ENCODE assay signal across 20 mouse cellular contexts in genomic region chr3:30511796-30512195, GRCm38 (mm10). TPM values are rescaled to one million over a fixed set of nuclear protein-coding genes. Genes with fewer than 3 reads are reported as not detected.
A peak's percentile ranks its signal among the peaks of the same experiment; 100 is the strongest.
DNase-seq lines count a peak whose midpoint lies in the region; ATAC-seq and TF ChIP-seq lines count a peak whose summit lies in the region.
"Had no signal": no experiment of that assay in that cellular context is flagged by ENCODE, and none has a peak within 500 bp of the region (broad histone marks: within the 10 kb centered on the region; RNA-seq: fewer than 3 reads in every experiment).

No protein-coding gene starts in this region.

- DNase-seq in forebrain, postnatal 0 days, result peak; percentile 5
- DNase-seq in lung, embryonic 14.5 days, result no peak
- DNase-seq in lung, postnatal 36 days, result no peak
- peak; percentile 11 for DNase-seq in brain, embryonic 14.5 days (ENCODE audit: low read depth)
- no peak for DNase-seq in heart, postnatal 10 days
- DNase-seq: adrenal gland, postnatal 14 days; cerebellum, adult 11 months; embryo, embryonic 11 days; gastrocnemius, postnatal 25 days; heart, adult 2 months; heart, postnatal 4 days; liver, postnatal 0 days had no signal

- no peak overlapping the region for H3K4me2 ChIP-seq in forebrain, postnatal 0 days (ENCODE audit: low read depth)
- H3K4me2 ChIP-seq in forebrain, embryonic 12.5 days, result no peak overlapping the region
- peak overlapping the region; percentile 78; the same call in 1 of the 2 replicates for H3K4me2 ChIP-seq in lung, embryonic 14.5 days
- H3K4me2 ChIP-seq in limb, embryonic 12.5 days, result peak overlapping the region; percentile 81
- H3K4me2 ChIP-seq: forebrain, embryonic 15.5 days; neural tube, embryonic 13.5 days had no signal

- WGBS in forebrain, postnatal 0 days, result 15% methylated on average over 7 of the region's 7 CpGs
- WGBS in forebrain, embryonic 12.5 days, result 10% methylated on average over 7 of the region's 7 CpGs
- 21% methylated on average over 7 of the region's 7 CpGs for WGBS in lung, embryonic 14.5 days
- WGBS in limb, embryonic 12.5 days, result 8% methylated on average over 7 of the region's 7 CpGs

- H3K27me3 ChIP-seq in forebrain, postnatal 0 days (ENCODE audit: insufficient read depth, low read length), result peaks cover 74% of the 10 kb centered on the region
- peaks cover 79% of the 10 kb centered on the region for H3K27me3 ChIP-seq in forebrain, embryonic 12.5 days
- H3K27me3 ChIP-seq in lung, embryonic 14.5 days (ENCODE audit: insufficient read depth, low read length), result peaks cover 57% of the 10 kb centered on the region
- no peaks in the 10 kb centered on the region; the same call in 1 of the 2 replicates for H3K27me3 ChIP-seq in limb, embryonic 12.5 days

- no peaks in the 10 kb centered on the region for H3K9me3 ChIP-seq in forebrain, postnatal 0 days (ENCODE audit: low read length)
- no peaks in the 10 kb centered on the region for H3K9me3 ChIP-seq in forebrain, embryonic 12.5 days
- no peaks in the 10 kb centered on the region for H3K9me3 ChIP-seq in lung, embryonic 14.5 days (ENCODE audit: low read depth, low read length)
- H3K9me3 ChIP-seq in limb, embryonic 12.5 days, result no peaks in the 10 kb centered on the region
- H3K9me3 ChIP-seq: forebrain, embryonic 15.5 days; kidney, embryonic 15.5 days; neural tube, embryonic 13.5 days had no signal

- intact Hi-C loops in heart, postnatal 10 days (cut with DNase I), result loop anchor here (5.0 to 10.0 kb wide), 3 partner anchors 404 to 777 kb away; no protein-coding TSS in a partner anchor

- no peak overlapping the region for H3K4me3 ChIP-seq in forebrain, postnatal 0 days (ENCODE audit: low read depth, low read length)
- no peak overlapping the region for H3K4me3 ChIP-seq in forebrain, embryonic 12.5 days (replicated peaks)
- H3K4me3 ChIP-seq in lung, embryonic 14.5 days (ENCODE audit: low read depth, low read length), result no peak overlapping the region
- H3K4me3 ChIP-seq in limb, embryonic 12.5 days (replicated peaks), result no peak overlapping the region
- H3K4me3 ChIP-seq: forebrain, embryonic 15.5 days; heart, adult 2 months; neural tube, embryonic 13.5 days had no signal

- no peaks in the 10 kb centered on the region for H3K4me1 ChIP-seq in forebrain, postnatal 0 days (ENCODE audit: insufficient read depth)
- H3K4me1 ChIP-seq in forebrain, embryonic 12.5 days, result peaks cover 64% of the 10 kb centered on the region
- H3K4me1 ChIP-seq in lung, embryonic 14.5 days (ENCODE audit: insufficient read depth), result peaks cover 4% of the 10 kb centered on the region; the same call in 1 of the 2 replicates
- peaks cover 48% of the 10 kb centered on the region for H3K4me1 ChIP-seq in limb, embryonic 12.5 days (replicated peaks)

- no peaks in the 10 kb centered on the region for H3K36me3 ChIP-seq in forebrain, postnatal 0 days (ENCODE audit: insufficient read depth)
- no peaks in the 10 kb centered on the region for H3K36me3 ChIP-seq in forebrain, embryonic 12.5 days (replicated peaks)
- no peaks in the 10 kb centered on the region for H3K36me3 ChIP-seq in lung, embryonic 14.5 days (ENCODE audit: insufficient read depth)
- no peaks in the 10 kb centered on the region for H3K36me3 ChIP-seq in limb, embryonic 12.5 days
- H3K36me3 ChIP-seq: forebrain, embryonic 15.5 days; G1E; kidney, embryonic 15.5 days; neural tube, embryonic 13.5 days had no signal

- TF ChIP-seq POLR2A in brain, embryonic 14.5 days (IDR thresholded peaks at IDR 0.05; ENCODE audit: borderline replicate concordance, extremely low read depth, insufficient read depth, insufficient read length, poor library complexity, severe bottlenecking), result no peak

- ATAC-seq in forebrain, postnatal 0 days, result no peak
- no peak for ATAC-seq in forebrain, embryonic 12.5 days (ENCODE audit: low FRiP score)
- no peak for ATAC-seq in lung, embryonic 14.5 days (ENCODE audit: insufficient read depth)
- no peak for ATAC-seq in limb, embryonic 12.5 days (ENCODE audit: insufficient number of reproducible peaks, insufficient read depth, low FRiP score, low TSS enrichment, low read depth)
- ATAC-seq in megakaryocyte, adult 5-6 weeks (ENCODE audit: poor library complexity, severe bottlenecking), result no peak
- ATAC-seq: forebrain, embryonic 15.5 days; hindbrain, postnatal 0 days; liver, postnatal 0 days had no signal

- H3K27ac ChIP-seq in forebrain, postnatal 0 days (ENCODE audit: low read depth, low read length), result no peak overlapping the region
- no peak overlapping the region for H3K27ac ChIP-seq in forebrain, embryonic 12.5 days
- H3K27ac ChIP-seq in lung, embryonic 14.5 days (ENCODE audit: low read depth), result peak overlapping the region; percentile 97
- peak overlapping the region; percentile 100 for H3K27ac ChIP-seq in limb, embryonic 12.5 days
- H3K27ac ChIP-seq: forebrain, embryonic 15.5 days; heart, adult 2 months; hindbrain, postnatal 0 days; neural tube, embryonic 13.5 days had no signal

- no peak overlapping the region for H3K9ac ChIP-seq in forebrain, postnatal 0 days
- no peak overlapping the region for H3K9ac ChIP-seq in forebrain, embryonic 12.5 days
- peak overlapping the region; percentile 9; the same call in 1 of the 2 replicates for H3K9ac ChIP-seq in lung, embryonic 14.5 days
- peak overlapping the region; percentile 28; the same call in 1 of the 2 replicates for H3K9ac ChIP-seq in limb, embryonic 12.5 days (replicated peaks)
- H3K9ac ChIP-seq: forebrain, embryonic 15.5 days; kidney, embryonic 15.5 days; liver, postnatal 0 days; neural tube, embryonic 13.5 days had no signal

- no peak for TF ChIP-seq CTCF in forebrain, postnatal 0 days (IDR thresholded peaks at IDR 0.05; ENCODE audit: low read depth)
- no peak for TF ChIP-seq CTCF in lung, embryonic 14.5 days (IDR thresholded peaks at IDR 0.05; ENCODE audit: low read depth)
- TF ChIP-seq CTCF in brain, embryonic 14.5 days (IDR thresholded peaks at IDR 0.05; ENCODE audit: borderline replicate concordance, extremely low read depth, insufficient read depth, insufficient read length), result no peak

RNA-seq across cellular contexts. Expression of gene Mecom, which starts 36.0 kb away (rescaled TPM):
- total RNA-seq in forebrain, postnatal 0 days (2014; rRNA removed), result 3.2 and 3.9 TPM in 2 replicates
- 1.9 TPM in 2 replicates for polyA plus RNA-seq in forebrain, postnatal 0 days (2015; fragmentation: Nextera tagmentation; extraction: Ambion mirVana)
- 12.1 and 12.2 TPM in 2 replicates for polyA plus RNA-seq in forebrain, embryonic 12.5 days (2016; fragmentation: Nextera tagmentation; extraction: Ambion mirVana)
- polyA plus RNA-seq in lung, embryonic 14.5 days (2014; fragmentation: Nextera tagmentation; extraction: Ambion mirVana), result 74.0 and 77.5 TPM in 2 replicates
- polyA plus RNA-seq in brain, embryonic 14.5 days (2012; rRNA removed), result 3.7 and 7.3 TPM in 2 replicates
- 187 TPM in 2 replicates for polyA plus RNA-seq in limb, embryonic 12.5 days (2016; fragmentation: Nextera tagmentation; extraction: Ambion mirVana)
- 0.07 TPM in 1 of 2 replicates, not detected in the other for total RNA-seq in megakaryocyte, adult 5-6 weeks (2015)
- total RNA-seq in megakaryocyte, adult 5-6 weeks (2017), result not detected in 2 replicates
- total RNA-seq in heart, postnatal 10 days (2021), result 10 to 100 TPM; 27.4 to 35.8 TPM
- polyA plus RNA-seq: G1E had no signal

Comparison
In these comparisons a context has a peak if more than half of its experiments do, and no peak if none do; other contexts are left out.
1. DNase-seq: peak in forebrain, postnatal 0 days (single experiment) and brain, embryonic 14.5 days (single experiment); none in lung, embryonic 14.5 days (single experiment), lung, postnatal 36 days (single experiment) and heart, postnatal 10 days (0 of 2).
2. H3K27ac ChIP-seq: peak in lung, embryonic 14.5 days (single experiment) and limb, embryonic 12.5 days (single experiment); none in forebrain, postnatal 0 days (single experiment) and forebrain, embryonic 12.5 days (single experiment).
3. H3K4me2 ChIP-seq: peak in lung, embryonic 14.5 days (single experiment) and limb, embryonic 12.5 days (single experiment); none in forebrain, postnatal 0 days (single experiment) and forebrain, embryonic 12.5 days (single experiment).
4. H3K9ac ChIP-seq: peak in lung, embryonic 14.5 days (single experiment) and limb, embryonic 12.5 days (single experiment); none in forebrain, postnatal 0 days (single experiment) and forebrain, embryonic 12.5 days (single experiment).